Mouse (Mus musculus) heart, adult 8-10 months (tissue): Measurements from ENCODE around the gene Dtnbp1. TPM values are rescaled to one million over a fixed set of nuclear protein-coding genes. Genes with fewer than 3 reads are reported as not detected.

ENCODE experiments used
- DNase-seq: peaks from one replicate; pipeline ENCODE4 v3.0.0; 2022; ENCODE audit warnings: low spot score
- total RNA-seq, 4 experiments: library from RNA; stranded (reverse); gene quantifications; 2 replicates each; pipeline ENCODE4 v1.2.4; 2022

Dtnbp1 gene
- total RNA-seq, 4 experiments from 2014 or later, result 126 to 144 (median 133) TPM

GRCm38 (mm10) chr13:44904271-44904670 lies 97.7 kb downstream of the Dtnbp1 start:
- no peak for DNase-seq

GRCm38 (mm10) chr13:44903416-44903815 lies 98.5 kb downstream of the Dtnbp1 start:
- no peak for DNase-seq

GRCm38 (mm10) chr13:44902299-44902698 lies 99.6 kb downstream of the Dtnbp1 start:
- DNase-seq, result no peak

GRCm38 (mm10) chr13:44896211-44896610 lies 105.7 kb downstream of the Dtnbp1 start:
- no peak for DNase-seq

- DNase-seq, result no peak
These were observed 109.9 kb downstream of the Dtnbp1 start for GRCm38 (mm10) chr13:44891813-44892730.

GRCm38 (mm10) chr13:44890612-44891011 lies 111.3 kb downstream of the Dtnbp1 start:
- DNase-seq, result no peak

- no peak for DNase-seq
These were observed 115.7 kb downstream of the Dtnbp1 start for GRCm38 (mm10) chr13:44886221-44886620.

- no peak for DNase-seq
These were observed 120.9 kb downstream of the Dtnbp1 start for GRCm38 (mm10) chr13:44881001-44881400.

- no peak for DNase-seq
These were observed 125.1 kb downstream of the Dtnbp1 start for GRCm38 (mm10) chr13:44876799-44877198.

Other genes with a start within 250 kb of the Dtnbp1 start
- gene Gm9817, start 76.5 kb upstream of the Dtnbp1 start, total RNA-seq, result under 1 TPM; 0.11 to 0.17 (median 0.14) TPM